Comparison of ENCODE assay signal across 15 mouse cellular contexts in the genomic region with DNA sequence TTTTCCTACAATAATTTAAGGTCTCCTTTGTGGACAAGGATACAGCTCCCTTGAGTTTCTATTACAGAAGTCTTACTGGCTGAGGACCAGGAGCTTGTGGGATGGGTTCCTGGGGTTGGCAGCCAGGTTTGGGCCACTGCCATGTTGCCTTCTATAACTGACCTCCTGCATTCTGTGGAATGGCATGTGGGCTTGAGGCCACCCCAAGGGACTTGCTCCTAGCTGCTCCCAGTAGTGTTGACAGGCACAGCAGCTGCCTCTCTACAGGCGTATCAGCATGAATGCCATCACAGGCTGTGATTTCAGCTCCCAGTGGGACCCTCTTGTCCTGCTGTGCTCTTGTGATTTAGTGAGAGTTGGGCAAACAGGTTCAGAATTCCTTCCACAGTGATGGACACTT.
A peak's percentile ranks its signal among the peaks of the same experiment; 100 is the strongest.
DNase-seq lines count a peak whose midpoint lies in the region; ATAC-seq lines count a peak whose summit lies in the region.
"Had no signal": no experiment of that assay in that cellular context is flagged by ENCODE, and none has a peak within 500 bp of the region (broad histone marks: within the 10 kb centered on the region; RNA-seq: fewer than 3 reads in every experiment).

No protein-coding gene starts in this region.

- WGBS in heart, embryonic 15.5 days = 44% methylated on average over 1 of the region's 1 CpGs

- no peak overlapping the region for H3K9ac ChIP-seq in heart, embryonic 15.5 days
- H3K9ac ChIP-seq: hindbrain, embryonic 12.5 days had no signal

- no peaks in the 10 kb centered on the region for H3K9me3 ChIP-seq in heart, embryonic 15.5 days (replicated peaks)
- H3K9me3 ChIP-seq: G1E; hindbrain, embryonic 12.5 days had no signal

- intact Hi-C loops in gastrocnemius, postnatal 14 days (cut with DNase I; ENCODE audit: low total_unique reads) = no loop called here

- H3K27ac ChIP-seq in heart, embryonic 15.5 days = peak overlapping the region; percentile 85
- H3K27ac ChIP-seq: hindbrain, embryonic 12.5 days had no signal

- DNase-seq in lung, postnatal 10 days = peak; percentile 3
- DNase-seq in lung, adult 18-20 months = no peak
- peak; percentile 76 for DNase-seq in gastrocnemius, postnatal 14 days
- DNase-seq in frontal cortex, postnatal 25 days (ENCODE audit: low spot score in 2 of 2) = no peak
- DNase-seq in spleen, postnatal 10 days (ENCODE audit: low spot score in 2 of 2) = no peak
- DNase-seq in cerebellum, adult 9-10 months = no peak
- DNase-seq: cerebellum, adult 9-11 months; liver; lung, postnatal 36 days; thymus, postnatal 14 days had no signal

- peak; percentile 92 for ATAC-seq in heart, embryonic 15.5 days (replicated peaks; ENCODE audit: insufficient number of reproducible peaks, insufficient read depth, low FRiP score, low read depth)
- ATAC-seq: midbrain, embryonic 16.5 days had no signal

- peaks cover 28% of the 10 kb centered on the region for H3K4me1 ChIP-seq in heart, embryonic 15.5 days (replicated peaks)
- H3K4me1 ChIP-seq: hindbrain, embryonic 12.5 days had no signal

- H3K27me3 ChIP-seq in heart, embryonic 15.5 days = no peaks in the 10 kb centered on the region
- H3K27me3 ChIP-seq: hindbrain, embryonic 12.5 days had no signal

- H3K4me3 ChIP-seq in heart, embryonic 15.5 days = no peak overlapping the region
- H3K4me3 ChIP-seq: erythroblast, embryonic 14.5 days; hindbrain, embryonic 12.5 days had no signal

- no peaks in the 10 kb centered on the region for H3K36me3 ChIP-seq in heart, embryonic 15.5 days
- H3K36me3 ChIP-seq: G1E; hindbrain, embryonic 12.5 days had no signal

- no peak overlapping the region for H3K4me2 ChIP-seq in heart, embryonic 15.5 days
- H3K4me2 ChIP-seq: hindbrain, embryonic 12.5 days had no signal

Comparison
In these comparisons a context has a peak if more than half of its experiments do, and no peak if none do; other contexts are left out.
1. DNase-seq: peak in lung, postnatal 10 days (single experiment) and gastrocnemius, postnatal 14 days (single experiment); none in lung, adult 18-20 months (0 of 2), frontal cortex, postnatal 25 days (0 of 2), spleen, postnatal 10 days (0 of 2) and cerebellum, adult 9-10 months (single experiment).